Mouse (Mus musculus) brain, embryonic 18.5 days (tissue): ENCODE results near the gene Sfxn3.
"Not testable (repeated sequence)": the region's sequence is repeated elsewhere in the genome, so short reads cannot be mapped to it uniquely, and the experiment has no call there.

Experiments
- DNase-seq: peaks from one replicate; pipeline ENCODE4 v3.0.0-alpha.2; 2012; ENCODE audit warnings: low read depth, low spot score

Gene Sfxn3

DNA sequence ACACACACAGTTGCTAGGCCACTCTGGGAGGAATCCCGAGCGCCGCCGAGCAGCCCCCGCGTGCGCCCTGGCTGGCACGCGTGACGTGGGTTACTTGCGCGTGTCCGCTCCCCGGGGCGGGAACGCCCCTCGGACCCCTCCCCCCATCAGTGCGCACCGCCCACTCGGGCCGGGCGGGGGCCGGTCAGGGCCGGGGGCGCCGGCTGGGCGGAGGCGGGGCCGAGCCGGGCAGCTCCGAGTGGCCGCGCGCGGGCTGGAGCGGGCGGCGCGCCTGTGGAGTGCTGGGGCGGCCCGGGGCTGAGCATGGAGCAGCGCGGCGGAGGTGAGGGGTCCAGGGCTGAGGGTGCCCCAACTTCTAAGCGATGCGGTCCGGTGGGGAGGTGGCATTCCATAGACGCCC lies 29.4 kb upstream of the Sfxn3 start:
- DNase-seq: no peak

DNA sequence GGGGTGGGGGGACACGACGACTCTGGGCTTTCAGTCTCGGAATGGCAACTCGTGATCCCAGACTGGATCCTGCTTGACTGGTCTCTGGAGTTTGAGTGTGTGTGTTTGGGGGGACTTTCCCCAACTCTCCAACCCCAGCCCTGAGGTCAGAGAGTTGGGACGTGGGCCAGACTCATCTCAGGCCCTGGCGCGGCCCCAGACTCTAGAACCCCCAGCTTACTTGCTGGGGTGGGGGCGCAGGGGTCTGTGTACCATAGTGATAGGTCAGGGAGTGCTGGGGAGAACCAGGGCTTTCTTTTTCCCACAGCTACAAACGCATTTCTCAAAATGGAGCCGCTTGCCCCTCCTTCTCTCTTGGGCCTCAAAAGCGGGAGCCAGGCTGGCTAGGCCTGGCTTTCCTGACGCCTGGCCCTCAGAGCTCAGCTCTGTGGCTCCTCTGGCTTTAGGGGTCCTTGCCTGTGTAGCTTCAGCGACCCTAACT lies 28.9 kb upstream of the Sfxn3 start:
- DNase-seq: no peak

DNA sequence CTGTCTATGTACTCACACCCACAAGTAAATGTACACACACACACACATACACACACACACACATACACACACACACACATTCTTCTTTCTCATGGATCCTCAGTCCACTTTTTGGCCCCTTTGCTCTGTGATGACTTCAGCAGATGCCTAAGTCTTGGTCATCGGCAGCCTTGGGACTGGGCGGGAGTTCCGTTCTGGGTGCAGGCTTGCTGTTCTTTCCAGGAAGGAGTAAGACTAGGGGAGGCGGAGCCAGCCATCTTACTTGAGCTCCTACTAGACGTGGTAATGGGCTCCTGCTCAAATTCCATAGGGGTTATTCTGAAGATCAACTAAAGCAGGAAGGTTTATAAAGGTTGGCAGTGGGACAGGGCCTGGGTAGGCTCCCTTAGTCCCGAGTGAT lies 27.0 kb upstream of the Sfxn3 start:
- no peak for DNase-seq

DNA sequence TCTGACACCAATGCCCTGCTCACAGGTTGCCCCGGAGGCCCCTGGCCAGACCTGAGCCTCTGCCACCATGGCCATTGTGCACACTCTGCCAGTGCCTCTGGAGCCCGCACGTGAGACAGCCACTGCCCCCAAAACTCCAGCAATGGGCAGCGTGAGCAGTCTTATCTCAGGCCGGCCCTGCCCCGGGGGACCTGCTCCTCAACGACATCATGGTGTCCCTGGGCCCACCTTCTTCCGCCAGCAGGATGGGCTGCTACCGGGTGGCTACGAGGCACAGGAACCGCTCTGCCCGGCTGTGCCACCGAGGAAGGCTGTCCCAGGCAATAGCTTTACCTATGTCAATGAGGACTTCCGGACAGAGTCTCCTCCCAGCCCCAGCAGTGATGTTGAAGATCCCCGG lies 25.9 kb upstream of the Sfxn3 start:
- no peak for DNase-seq

DNA sequence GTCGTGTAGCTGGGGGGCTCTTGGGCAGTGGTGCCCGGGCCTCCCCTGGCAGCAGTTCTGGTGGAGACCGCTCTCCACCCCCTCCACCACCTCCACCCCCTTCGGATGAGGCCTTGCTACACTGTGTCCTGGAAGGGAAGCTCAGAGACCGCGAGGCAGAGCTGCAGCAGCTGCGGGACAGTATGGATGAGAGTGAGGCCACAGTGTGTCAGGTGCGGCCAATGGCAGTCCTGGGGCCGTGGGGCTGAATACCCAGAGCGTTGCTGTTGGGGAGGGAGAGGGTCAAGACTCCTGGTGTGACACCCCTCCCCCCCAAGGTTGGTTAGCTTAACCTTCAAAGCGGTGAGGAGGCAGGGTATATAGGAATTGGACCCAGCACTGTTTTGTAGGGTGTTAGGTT lies 23.3 kb upstream of the Sfxn3 start:
- no peak for DNase-seq

DNA sequence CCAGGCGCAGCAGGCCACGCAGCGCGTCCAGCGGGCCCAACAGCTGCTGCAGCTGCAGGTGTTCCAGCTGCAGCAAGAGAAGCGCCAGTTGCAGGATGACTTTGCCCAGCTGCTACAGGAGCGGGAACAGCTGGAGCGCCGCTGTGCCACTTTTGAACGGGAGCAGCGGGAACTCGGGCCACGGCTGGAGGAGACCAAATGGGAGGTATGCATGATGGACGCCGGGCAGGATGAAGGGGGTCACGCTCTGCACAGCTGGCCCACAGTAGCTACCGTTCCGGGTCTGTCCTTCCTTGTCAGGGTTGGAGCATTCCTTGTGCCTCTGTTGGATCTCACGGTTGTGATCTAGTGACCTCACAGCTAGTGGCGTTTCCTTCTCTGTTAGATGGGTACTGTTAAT lies 22.5 kb upstream of the Sfxn3 start:
- no peak for DNase-seq

DNA sequence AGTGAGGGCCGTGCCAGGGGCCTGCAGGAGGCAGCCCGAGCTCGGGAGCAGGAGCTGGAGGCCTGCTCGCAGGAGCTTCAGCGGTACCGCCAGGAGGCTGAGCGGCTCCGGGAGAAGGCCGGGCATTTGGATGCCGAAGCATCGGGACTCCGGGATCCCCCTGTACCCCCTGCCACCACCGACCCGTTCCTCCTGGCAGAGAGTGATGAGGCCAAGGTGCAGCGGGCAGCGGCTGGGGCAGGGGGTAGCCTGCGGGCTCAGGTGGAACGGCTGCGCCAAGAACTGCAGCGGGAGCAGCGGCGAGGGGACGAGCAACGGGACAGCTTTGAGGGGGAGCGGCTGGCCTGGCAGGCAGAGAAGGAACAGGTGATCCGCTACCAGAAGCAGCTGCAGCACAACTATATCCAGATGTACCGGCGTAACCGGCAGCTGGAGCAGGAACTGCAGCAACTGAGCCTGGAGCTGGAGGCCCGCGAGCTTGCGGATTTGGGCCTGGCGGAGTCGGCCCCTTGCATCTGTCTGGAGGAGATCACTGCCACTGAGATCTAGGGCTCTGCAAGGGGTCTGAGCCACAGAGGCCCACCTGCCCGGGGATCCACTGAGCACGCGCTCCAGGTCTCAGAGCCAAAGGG lies 21.2 kb upstream of the Sfxn3 start:
- no peak for DNase-seq

DNA sequence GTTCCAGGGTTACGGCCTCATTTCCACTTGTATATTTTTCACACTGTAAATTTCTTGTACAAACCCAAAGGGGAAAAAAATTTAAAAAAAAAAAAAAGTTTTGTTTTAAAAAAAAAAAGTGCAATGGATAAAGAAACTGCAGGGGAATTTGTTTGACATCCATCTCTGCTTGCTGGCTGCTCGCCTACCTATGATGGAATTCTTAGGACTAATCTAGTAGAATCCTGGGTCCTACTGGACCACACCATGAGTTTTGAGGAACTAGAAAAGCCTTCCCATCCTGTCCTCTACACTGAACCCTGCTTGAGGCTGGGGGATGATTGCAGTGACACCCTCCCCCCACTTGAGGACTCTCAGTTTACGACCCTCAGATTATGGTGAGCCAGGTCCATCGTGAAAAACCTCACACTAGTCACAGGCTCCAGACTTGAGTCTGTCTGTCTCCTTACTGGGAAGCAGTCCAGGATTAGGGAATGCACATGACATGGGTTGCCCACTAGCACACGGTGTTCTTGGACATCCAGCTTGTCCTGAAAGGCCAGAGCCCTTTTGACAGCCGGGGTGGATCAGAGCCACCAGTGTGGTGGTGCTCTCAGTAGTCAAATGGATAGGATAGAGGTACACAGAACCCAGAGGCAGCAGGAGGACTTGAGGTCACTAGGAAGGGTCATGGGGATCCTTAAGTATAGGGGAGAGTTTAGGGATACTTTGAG lies 20.2 kb upstream of the Sfxn3 start:
- DNase-seq: no peak

DNA sequence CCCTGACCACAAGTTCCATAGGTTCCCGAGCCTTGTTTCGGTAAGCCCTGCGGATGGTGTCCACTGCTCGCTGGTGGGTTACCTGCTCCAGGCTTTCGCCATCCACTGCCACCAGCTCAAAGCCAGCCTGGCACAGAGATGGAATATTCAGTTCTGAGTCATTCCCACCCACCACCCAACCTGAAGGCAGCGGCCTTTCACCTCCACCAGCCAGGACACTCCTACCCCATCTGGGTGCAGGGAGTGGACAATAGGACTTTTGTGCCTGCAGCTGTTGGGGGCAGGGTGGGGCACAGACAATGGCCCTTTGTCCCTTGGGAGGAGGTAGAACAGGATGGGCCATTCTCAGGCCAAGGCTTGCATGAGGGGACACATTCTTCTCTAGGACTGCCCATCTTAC lies 19.5 kb upstream of the Sfxn3 start:
- no peak for DNase-seq

DNA sequence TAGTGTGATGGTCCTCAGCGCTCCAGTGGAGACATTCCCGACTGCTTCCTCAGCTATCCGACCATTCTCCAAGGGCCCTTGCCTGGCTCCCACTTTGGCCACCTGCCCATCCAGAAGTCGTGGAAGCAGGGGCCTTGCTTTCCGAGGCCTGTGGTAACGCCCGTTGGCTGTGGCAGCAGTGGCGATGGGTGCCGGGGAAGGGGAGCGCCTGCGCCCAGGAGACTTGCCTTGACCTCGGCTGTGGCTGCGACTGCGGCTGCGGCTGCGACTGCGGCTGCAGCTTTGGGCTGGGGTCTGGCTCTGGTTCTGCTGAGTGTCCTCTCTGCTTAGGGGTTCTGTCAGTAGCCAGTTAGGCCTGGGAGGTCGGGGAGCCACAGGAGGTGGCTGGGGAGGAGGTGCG lies 18.6 kb upstream of the Sfxn3 start:
- no peak for DNase-seq

DNA sequence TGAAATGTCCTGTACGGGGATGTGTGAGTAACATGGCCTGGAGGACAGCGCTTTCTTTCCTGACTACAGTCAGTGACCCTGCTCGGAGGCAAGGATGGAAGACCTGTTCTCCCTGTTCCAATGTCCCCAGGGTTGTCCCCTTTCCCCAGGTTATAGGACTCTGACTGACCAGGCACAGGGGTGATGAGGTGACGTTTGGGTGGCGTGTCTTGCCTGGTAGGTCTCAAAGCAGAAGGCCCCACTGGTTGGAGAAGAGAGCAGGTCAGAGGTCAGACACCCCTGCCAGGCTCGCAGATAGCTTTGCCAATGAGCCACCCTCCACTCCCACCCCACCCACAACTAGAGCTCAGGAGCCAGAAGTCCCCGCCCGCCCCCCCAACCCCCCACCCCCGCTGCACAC lies 17.7 kb upstream of the Sfxn3 start:
- no peak for DNase-seq

DNA sequence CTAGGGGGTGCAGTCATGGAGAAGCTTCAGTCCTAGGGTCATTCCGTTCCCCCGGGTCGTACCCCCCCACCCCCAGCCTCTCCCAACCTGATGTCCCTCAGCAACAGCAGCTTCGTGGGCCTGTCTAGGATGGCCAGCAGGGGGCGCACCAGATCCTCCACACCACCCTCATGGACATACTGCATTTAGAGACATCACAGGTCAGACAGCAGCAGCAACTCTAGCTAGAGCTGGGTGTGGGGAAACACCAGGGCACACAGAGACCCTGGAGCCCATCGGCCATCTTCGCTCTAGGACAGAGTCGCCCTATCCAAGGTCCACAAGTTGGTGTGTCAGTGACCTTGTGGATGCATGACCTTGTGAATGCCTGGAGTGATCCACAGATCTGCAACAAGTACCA lies 17.2 kb upstream of the Sfxn3 start:
- no peak for DNase-seq

DNA sequence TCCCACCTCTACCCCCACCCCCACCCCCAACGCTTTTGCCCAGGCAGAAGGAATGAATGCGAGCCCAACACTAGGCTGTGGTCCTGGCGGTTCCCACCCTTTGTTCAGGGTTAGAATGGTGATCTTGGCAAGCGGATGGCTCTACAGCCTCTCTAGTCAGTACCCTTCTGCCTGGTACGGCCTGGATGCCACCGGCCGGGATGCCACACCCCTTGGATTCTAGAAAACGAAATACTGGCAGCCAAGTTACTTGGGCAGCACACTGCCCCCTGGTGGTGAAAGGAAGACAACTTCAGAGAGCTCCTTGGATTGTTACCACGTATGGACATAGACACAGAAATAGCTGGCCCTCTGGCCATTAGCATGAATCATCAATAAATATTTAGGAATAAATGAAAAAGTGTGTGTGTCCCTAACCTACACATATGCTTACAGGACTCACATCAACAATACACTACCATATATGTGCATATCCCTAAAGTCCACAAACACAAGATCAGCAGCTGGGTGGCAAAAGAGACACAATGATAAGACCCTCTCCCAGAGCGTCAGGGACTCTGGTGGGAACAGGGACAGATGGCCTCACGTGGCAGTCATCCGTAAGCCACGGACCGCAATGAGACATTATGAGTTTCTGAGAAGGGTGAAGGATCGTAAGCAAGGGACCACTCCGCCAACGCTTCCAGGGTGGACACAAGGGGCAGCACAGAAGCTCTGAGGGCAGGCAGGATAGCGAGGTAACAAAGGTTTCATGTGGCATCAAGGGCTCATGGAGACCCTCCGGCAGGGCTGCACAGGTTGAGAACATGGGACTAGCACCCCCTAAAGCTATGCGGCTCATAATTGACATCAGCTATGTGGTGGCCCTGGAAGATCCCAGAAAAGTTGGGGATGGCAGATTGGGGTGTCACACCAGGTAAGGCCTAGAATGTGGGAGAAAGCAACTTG lies 16.3 kb upstream of the Sfxn3 start:
- DNase-seq: peak; percentile 37

DNA sequence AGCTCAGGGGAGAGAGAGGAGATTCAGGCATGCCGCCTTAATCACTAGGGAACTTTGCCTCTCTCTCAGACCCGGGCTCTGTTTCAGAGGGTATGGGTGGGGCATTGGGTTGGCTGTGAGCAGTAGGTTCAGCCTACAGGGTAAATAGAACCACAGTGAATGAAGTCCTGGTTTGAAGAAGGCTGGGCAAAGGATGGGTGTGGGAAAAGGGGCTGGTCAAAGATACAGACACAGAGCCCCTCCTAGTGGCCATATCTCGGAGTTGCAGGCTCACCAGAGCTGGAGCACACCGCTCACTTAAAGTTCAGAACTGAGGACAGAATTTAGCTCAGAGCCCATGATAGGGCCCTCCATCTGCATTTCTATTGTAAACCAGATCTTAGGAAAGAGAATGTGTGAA lies 15.5 kb upstream of the Sfxn3 start:
- DNase-seq: no peak

DNA sequence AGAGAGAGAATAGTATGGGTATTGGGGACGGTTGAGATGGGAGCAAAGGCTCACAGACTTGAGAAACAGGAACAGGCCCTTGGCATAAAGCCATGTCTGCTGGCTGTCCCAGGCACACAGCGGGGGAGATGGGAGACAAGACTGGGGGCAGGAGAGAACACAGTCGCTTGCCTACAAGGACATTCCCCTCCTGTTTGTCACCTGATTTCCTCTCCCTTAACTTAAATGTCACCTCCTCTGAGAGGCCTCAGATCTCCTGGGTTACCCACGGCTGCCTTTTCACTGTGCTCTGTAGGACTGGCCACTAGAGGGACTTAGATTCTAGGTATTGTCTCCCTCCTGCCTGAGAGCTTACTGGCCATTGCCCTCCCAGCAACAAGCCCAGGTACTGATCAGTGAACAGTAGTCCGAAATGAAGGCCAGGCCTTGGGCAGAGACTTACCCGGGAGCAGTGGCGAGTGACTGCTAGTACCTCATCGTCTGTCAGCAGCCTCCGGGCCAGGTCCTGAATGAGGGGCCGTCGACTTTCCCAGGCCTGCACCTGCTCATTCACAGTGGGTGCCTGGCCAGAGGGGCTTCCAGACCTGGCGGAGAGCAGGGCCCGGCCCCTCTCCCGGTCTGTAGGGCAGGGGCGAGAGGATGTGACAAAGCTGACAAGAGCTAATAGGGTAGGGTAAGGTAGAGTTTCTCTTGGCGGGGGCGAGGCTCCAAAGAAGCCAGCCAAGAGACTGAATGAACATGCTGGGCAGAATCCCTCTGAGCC lies 14.6 kb upstream of the Sfxn3 start:
- DNase-seq: no peak

DNA sequence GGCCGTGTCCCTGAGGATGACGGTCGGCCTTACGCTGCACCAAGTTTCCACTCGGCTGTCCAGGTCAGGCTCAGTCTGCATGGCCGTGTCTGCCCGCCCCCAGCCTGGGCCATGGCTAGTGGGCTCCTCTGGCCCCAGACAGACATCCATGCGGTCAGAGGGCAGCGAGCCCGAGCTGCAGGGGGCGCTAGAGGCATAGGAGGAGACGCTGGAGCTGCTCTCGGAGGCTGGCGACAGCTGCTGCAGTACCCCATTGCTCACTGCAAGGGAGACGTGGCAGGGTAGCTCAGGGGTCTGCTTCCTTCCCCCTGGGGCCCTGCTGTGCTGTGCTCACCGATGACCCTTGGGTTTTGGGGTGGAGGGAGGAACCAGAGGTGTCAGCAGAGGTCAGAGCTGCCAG lies 10.4 kb upstream of the Sfxn3 start:
- DNase-seq: no peak

DNA sequence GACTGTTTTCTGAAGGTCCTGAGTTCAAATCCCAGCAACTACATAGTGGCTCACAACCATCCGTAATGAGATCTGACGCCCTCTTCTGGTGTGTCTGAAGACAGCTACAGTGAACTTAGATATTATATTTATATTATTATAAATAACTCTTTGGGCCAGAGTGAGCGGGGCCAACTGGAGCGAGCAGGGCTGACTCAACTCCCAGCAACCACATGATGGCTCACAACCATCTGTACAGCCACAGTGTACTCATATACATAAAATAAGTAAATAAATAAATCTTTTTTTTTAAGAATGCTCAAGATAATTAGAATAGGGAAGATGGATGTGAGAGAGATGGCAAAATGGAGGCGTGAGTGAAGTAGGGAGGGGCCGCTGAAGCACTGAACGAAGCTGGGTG lies 9.1 kb upstream of the Sfxn3 start:
- DNase-seq: not testable (repeated sequence)

DNA sequence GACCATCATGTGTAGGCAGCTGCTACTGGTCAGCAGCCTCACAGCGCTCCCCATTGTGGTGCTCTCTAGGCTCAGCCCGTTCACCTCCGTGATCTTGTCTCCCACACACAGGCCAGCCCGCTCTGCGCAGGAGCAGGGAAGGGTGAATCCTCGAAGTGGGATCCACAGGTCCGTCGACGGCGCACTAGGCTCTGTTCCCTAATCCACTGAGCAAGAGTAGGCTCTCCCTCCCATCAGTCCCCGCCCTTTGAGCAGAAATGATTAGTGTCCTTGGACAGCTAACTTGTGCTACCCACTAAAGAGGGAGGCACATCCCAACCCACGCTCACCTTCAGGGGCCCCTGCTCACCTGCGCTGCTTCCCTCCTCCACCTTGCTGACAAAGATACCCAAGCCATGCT lies 7.1 kb upstream of the Sfxn3 start:
- no peak for DNase-seq

DNA sequence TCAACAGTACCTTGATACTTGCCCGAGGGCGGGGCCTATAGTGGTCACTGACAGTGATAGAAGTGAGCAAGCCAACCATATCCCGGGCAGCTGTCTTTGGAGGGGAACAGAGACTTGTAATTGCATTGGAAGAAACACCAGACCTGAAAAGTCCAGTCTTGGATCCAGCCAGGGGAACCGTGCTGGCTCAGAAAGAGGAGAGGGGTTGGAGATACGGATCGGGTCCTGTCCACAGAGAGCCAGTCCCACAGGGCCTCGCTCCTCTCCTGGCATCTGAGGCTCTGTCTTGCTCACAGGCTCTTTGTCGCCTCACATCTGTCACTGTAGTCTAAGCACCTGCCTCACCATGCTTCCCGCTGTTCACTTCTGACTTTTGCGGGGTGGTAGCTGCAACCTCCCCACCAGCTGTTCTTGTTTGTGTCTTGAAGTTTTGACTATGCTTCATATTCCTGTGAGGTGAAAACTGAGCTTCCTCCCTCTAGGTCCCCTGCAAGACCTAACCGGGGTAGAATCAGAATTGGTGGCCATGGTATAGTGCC lies 2.8 kb upstream of the Sfxn3 start:
- DNase-seq: no peak

DNA sequence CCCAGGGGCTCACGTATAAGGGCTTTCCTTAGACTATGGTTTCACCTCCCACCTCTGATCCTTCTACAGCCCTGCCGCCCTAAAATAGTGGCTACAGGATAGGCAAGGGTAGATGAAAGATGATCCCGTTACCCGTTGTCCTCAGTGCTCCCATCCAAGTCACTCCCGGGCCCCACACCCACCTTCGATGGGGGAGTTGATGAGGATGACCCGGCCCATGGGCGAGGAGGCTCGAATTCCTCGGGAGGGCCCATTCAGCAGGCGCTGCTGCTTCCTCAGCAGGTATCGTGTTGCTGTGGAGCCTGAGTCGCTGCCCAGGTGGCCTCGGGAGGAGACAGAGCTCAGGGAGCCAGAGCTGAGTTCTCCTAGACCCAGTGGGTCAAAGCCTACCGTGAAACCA lies 2.1 kb upstream of the Sfxn3 start:
- no peak for DNase-seq

DNA sequence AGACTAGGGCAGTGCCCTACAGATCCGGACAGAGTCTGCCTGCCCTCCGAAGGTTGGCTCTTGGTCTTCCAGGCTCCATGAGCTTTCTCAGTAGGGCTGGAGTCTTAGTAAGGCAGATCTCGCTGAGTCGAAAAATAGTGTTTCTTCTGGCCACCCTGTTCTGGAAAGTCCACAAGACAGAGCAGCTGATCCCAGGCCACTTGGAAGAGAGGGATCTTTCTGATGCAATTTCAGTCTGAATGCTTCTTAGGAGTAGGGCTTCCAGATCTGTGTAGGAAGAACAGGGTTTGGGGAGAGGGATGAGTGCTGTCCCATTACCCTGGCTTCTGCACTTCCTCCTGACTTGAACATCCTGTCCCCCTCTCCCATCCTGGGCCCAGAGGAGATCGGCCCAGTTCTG lies 1.7 kb upstream of the Sfxn3 start, which contains the start of gene Pdzd7:
Pdzd7 (minus strand) TSS at position 67 of the 400 bp plus-strand sequence.
- DNase-seq: no peak
